Mouse (Mus musculus) intestine, postnatal 0 days (tissue): ENCODE data around the gene Mocs2. TPM values are rescaled to one million over a fixed set of nuclear protein-coding genes. Genes with fewer than 3 reads are reported as not detected.
A peak's percentile ranks its signal among the peaks of the same experiment; 100 is the strongest.

ENCODE experiments used
- ATAC-seq: fragments of 200-750 bp; cut with Nextera tagmentation; 2 replicates; pipeline ENCODE4 v1.8.0; 2017; ENCODE audit warnings: mild to moderate bottlenecking, moderate TSS enrichment, moderate library complexity
- H3K27ac ChIP-seq: fragments of 300-500 bp; sonication (generic); 2 replicates; pipeline ENCODE4 v1.5.1; 2014; ENCODE audit warnings: mild to moderate bottlenecking, low read depth, low read length, moderate library complexity
- H3K27me3 ChIP-seq: fragments of 300-500 bp; sonication (generic); replicated peaks from 2 replicates; pipeline ENCODE4 v1.6.1; 2014; ENCODE audit warnings: low read length, mixed read lengths; ENCODE audit not compliant: control insufficient read depth, insufficient read depth
- H3K36me3 ChIP-seq: fragments of 300-500 bp; sonication (generic); 2 replicates; pipeline ENCODE4 v1.6.1; 2014; ENCODE audit warnings: mild to moderate bottlenecking, moderate library complexity; ENCODE audit not compliant: control insufficient read depth, insufficient read depth
- H3K4me1 ChIP-seq: fragments of 300-500 bp; sonication (generic); replicated peaks from 2 replicates; pipeline ENCODE4 v1.6.1; 2014; ENCODE audit warnings: antibody characterized with exemption, low read length, mixed read lengths; ENCODE audit not compliant: control insufficient read depth, insufficient read depth
- H3K4me2 ChIP-seq: fragments of 300-500 bp; sonication (generic); replicated peaks from 2 replicates; pipeline ENCODE4 v1.6.1; 2014; ENCODE audit warnings: low read depth, mild to moderate bottlenecking, moderate library complexity
- H3K4me3 ChIP-seq: fragments of 300-500 bp; sonication (generic); 2 replicates; pipeline ENCODE4 v1.5.1; 2014; ENCODE audit warnings: low read depth, low read length
- H3K9ac ChIP-seq: fragments of 300-500 bp; sonication (generic); 2 replicates; pipeline ENCODE4 v1.6.1; 2014; ENCODE audit warnings: mild to moderate bottlenecking, low read depth, low read length
- H3K9me3 ChIP-seq: fragments of 300-500 bp; sonication (generic); 2 replicates; pipeline ENCODE4 v1.6.1; 2016; ENCODE audit warnings: mixed run types; ENCODE audit not compliant: control insufficient read depth
- CTCF ChIP-seq: sonication (generic); IDR thresholded peaks from 2 replicates; pipeline ENCODE4 v1.5.1; 2016; ENCODE audit warnings: low read depth, mild to moderate bottlenecking, control low read depth, antibody characterized with exemption, moderate library complexity
- WGBS: fragments of 180-500 bp; shearing (Covaris S2); extraction: QIAGEN DNeasy Blood & Tissue Kit; methylation state at CpG from one replicate; pipeline ENCODE4 v1.1.7; 2014; 5-methylcytosine and 5-hydroxymethylcytosine counted together
- polyA plus RNA-seq: library from polyadenylated mRNA; unstranded; fragments of >200 nt; fragmentation: Nextera tagmentation; extraction: Ambion mirVana; gene quantifications from 2 replicates; pipeline ENCODE4 v1.2.1, GENCODE M21; 2015

Mocs2 gene
- 215 and 221 TPM in 2 replicates for polyA plus RNA-seq

- peak within 1 kb of the TSS; percentile 66 for H3K4me3 ChIP-seq
- peak within 1 kb of the TSS; percentile 67 for H3K27ac ChIP-seq
- peak within 1 kb of the TSS; percentile 48 for H3K9ac ChIP-seq
- H3K4me2 ChIP-seq, result peak within 1 kb of the TSS; percentile 70
- peak; percentile 97 for ATAC-seq
- WGBS, result under 1% methylated on average over 39 of the region's 39 CpGs
- 0 out of 2 replicates have a peak, but pooled peaks cover 3% of the 10 kb centered on the region for H3K4me1 ChIP-seq
- TF ChIP-seq CTCF, result peak; percentile 33; the same call in 1 of the 2 replicates
- H3K9me3 ChIP-seq, result no peaks in the 10 kb centered on the region
- H3K27me3 ChIP-seq, result no peaks in the 10 kb centered on the region
- H3K36me3 ChIP-seq, result peaks cover 15% of the 10 kb centered on the region; the same call in 1 of the 2 replicates
Measured at GRCm38 (mm10) chr13:114817751-114818360, at the start of gene Mocs2. Gene Mocs2 (plus strand): TSS chr13:114818236.

- no peak overlapping the region for H3K4me3 ChIP-seq
- H3K27me3 ChIP-seq, result no peaks in the 10 kb centered on the region
- no peaks in the 10 kb centered on the region for H3K4me1 ChIP-seq
- peak; percentile 58 for TF ChIP-seq CTCF
- H3K4me2 ChIP-seq, result no peak overlapping the region
- H3K36me3 ChIP-seq, result no peaks in the 10 kb centered on the region
- no peak overlapping the region for H3K27ac ChIP-seq
- 78% methylated on average over 1 of the region's 1 CpGs for WGBS
- H3K9ac ChIP-seq, result no peak overlapping the region
- no peaks in the 10 kb centered on the region for H3K9me3 ChIP-seq
- ATAC-seq, result no peak
Measured at GRCm38 (mm10) chr13:114791511-114791910, 26.5 kb upstream of the Mocs2 start.

GRCm38 (mm10) chr13:114793250-114794030 is 24.6 kb upstream of the Mocs2 start:
- Histone ChIP-seq H3K4me3 (no peak overlapping the region), H3K4me2 (no peak overlapping the region), H3K36me3 (no peaks in the 10 kb centered on the region), H3K4me1 (no peaks in the 10 kb centered on the region), H3K27ac (no peak overlapping the region), H3K27me3 (no peaks in the 10 kb centered on the region), H3K9me3 (no peaks in the 10 kb centered on the region), H3K9ac (no peak overlapping the region)
- 43% methylated on average over 6 of the region's 6 CpGs for WGBS
- no peak for ATAC-seq
- peak; percentile 80 for TF ChIP-seq CTCF

GRCm38 (mm10) chr13:114801857-114802256 is 16.2 kb upstream of the Mocs2 start:
- Histone ChIP-seq H3K36me3 (no peaks in the 10 kb centered on the region), H3K4me3 (no peak overlapping the region), H3K9me3 (no peaks in the 10 kb centered on the region), H3K27ac (peak overlapping the region; percentile 72), H3K9ac (no peak overlapping the region), H3K4me2 (no peak overlapping the region), H3K4me1 (no peaks in the 10 kb centered on the region), H3K27me3 (no peaks in the 10 kb centered on the region)
- 48% methylated on average over 3 of the region's 3 CpGs for WGBS
- ATAC-seq, result peak; percentile 73
- TF ChIP-seq CTCF, result no peak

GRCm38 (mm10) chr13:114802971-114803370 is 15.1 kb upstream of the Mocs2 start:
- no peaks in the 10 kb centered on the region for H3K27me3 ChIP-seq

GRCm38 (mm10) chr13:114809624-114810210 is 8.3 kb upstream of the Mocs2 start:
- H3K9ac ChIP-seq, result no peak overlapping the region
- H3K4me2 ChIP-seq, result no peak overlapping the region
- H3K4me3 ChIP-seq, result no peak overlapping the region
- 41% methylated on average over 5 of the region's 5 CpGs for WGBS
- no peak for TF ChIP-seq CTCF
- peak; percentile 79; the same call in 1 of the 2 replicates for ATAC-seq
- H3K4me1 ChIP-seq, result no peaks in the 10 kb centered on the region
- H3K9me3 ChIP-seq, result no peaks in the 10 kb centered on the region
- H3K36me3 ChIP-seq, result no peaks in the 10 kb centered on the region
- no peak overlapping the region for H3K27ac ChIP-seq
- no peaks in the 10 kb centered on the region for H3K27me3 ChIP-seq

More at GRCm38 (mm10) chr13:114802971-114803370, 15.1 kb upstream of the Mocs2 start:
- H3K4me3 ChIP-seq, result no peak overlapping the region
- 25% methylated on average over 2 of the region's 2 CpGs for WGBS
- H3K9me3 ChIP-seq, result no peaks in the 10 kb centered on the region
- peak overlapping the region; percentile 30; the same call in 1 of the 2 replicates for H3K4me2 ChIP-seq
- no peaks in the 10 kb centered on the region for H3K4me1 ChIP-seq
- H3K36me3 ChIP-seq, result no peaks in the 10 kb centered on the region
- peak overlapping the region; percentile 72 for H3K27ac ChIP-seq
- ATAC-seq, result peak; percentile 95
- H3K9ac ChIP-seq, result no peak overlapping the region
- no peak for TF ChIP-seq CTCF
